Mouse (Mus musculus): ENCODE results near the gene Pgap3.

Gene Pgap3

GRCm38 (mm10) chr11:98354445-98354844, 45.8 kb downstream of the Pgap3 start:
- no peak for DNase-seq

GRCm38 (mm10) chr11:98353651-98354211, 46.6 kb downstream of the Pgap3 start:
- DNase-seq = peak; percentile 42

GRCm38 (mm10) chr11:98352272-98352990, 47.9 kb downstream of the Pgap3 start:
- peak; percentile 25 for DNase-seq

- DNase-seq = no peak
These were observed 51.0 kb downstream of the Pgap3 start for GRCm38 (mm10) chr11:98349308-98349707.

GRCm38 (mm10) chr11:98348083-98348961, 52.0 kb downstream of the Pgap3 start, which contains the start of gene Ppp1r1b:
Gene Ppp1r1b (plus strand): TSS chr11:98348404.
- peak; percentile 60 for DNase-seq

GRCm38 (mm10) chr11:98347385-98348082, 52.8 kb downstream of the Pgap3 start:
- peak; percentile 24 for DNase-seq

GRCm38 (mm10) chr11:98346168-98346567, 54.1 kb downstream of the Pgap3 start:
- no peak for DNase-seq

GRCm38 (mm10) chr11:98345253-98345652, 55.0 kb downstream of the Pgap3 start:
- DNase-seq = peak; percentile 86

- peak; percentile 96 for DNase-seq
These were observed 58.0 kb downstream of the Pgap3 start for GRCm38 (mm10) chr11:98342000-98342945.

- no peak for DNase-seq
These were observed 59.1 kb downstream of the Pgap3 start for GRCm38 (mm10) chr11:98341174-98341573.

GRCm38 (mm10) chr11:98340597-98340996, 59.7 kb downstream of the Pgap3 start:
- no peak for DNase-seq

GRCm38 (mm10) chr11:98339679-98340287, 60.5 kb downstream of the Pgap3 start:
- no peak for DNase-seq

GRCm38 (mm10) chr11:98339071-98339501, 61.2 kb downstream of the Pgap3 start:
- DNase-seq = no peak
